Mouse (Mus musculus): ENCODE data around the gene Polr2l. TPM values are rescaled to one million over a fixed set of nuclear protein-coding genes. Genes with fewer than 3 reads are reported as not detected.

Polr2l gene
- polyA plus RNA-seq, 1 experiment, result 28.8 TPM

- H3K27ac ChIP-seq (replicated peaks; ENCODE audit: low read depth, low read length), result peak overlapping the region; percentile 63
- peaks cover 7% of the 10 kb centered on the region; the same call in 1 of the 2 replicates for H3K4me1 ChIP-seq (ENCODE audit: control insufficient read depth, insufficient read depth, insufficient read length, low read length)
- H3K4me3 ChIP-seq (ENCODE audit: insufficient read depth, low read depth, low read length), result peak overlapping the region; percentile 99
These were observed 8.3 kb downstream of the Polr2l start for GRCm38 (mm10) chr7:141466607-141467148.

DNA sequence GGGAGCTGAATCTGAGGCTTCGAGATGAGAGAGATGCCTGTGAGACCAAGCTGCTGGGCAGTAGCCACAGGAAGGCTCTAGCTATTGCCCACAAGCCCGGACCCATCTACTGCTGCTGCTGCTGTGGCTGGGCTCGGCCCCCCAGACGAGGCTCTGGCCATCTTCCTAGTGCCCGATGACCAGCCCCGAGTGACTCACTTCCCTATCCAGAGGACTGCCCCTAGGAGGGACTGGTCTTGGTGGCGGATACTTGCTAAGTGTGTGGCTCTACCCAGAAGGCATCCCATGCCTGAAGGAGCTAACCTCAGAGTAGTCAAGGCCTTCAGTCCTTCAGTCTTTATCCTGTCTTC lies 8.9 kb downstream of the Polr2l start:
- Histone ChIP-seq H3K4me1 (ENCODE audit: control insufficient read depth, insufficient read depth, insufficient read length, low read length) (peaks cover 7% of the 10 kb centered on the region; the same call in 1 of the 2 replicates), H3K27ac (replicated peaks; ENCODE audit: low read depth, low read length) (no peak overlapping the region; the same call in 1 of the 2 replicates), H3K4me3 (ENCODE audit: insufficient read depth, low read depth, low read length) (peak overlapping the region; percentile 27; the same call in 1 of the 2 replicates)

GRCm38 (mm10) chr7:141465388-141466044 lies 9.4 kb downstream of the Polr2l start:
- Histone ChIP-seq H3K4me3 (ENCODE audit: insufficient read depth, low read depth, low read length) (peak overlapping the region; percentile 27), H3K4me1 (ENCODE audit: control insufficient read depth, insufficient read depth, insufficient read length, low read length) (peaks cover 10% of the 10 kb centered on the region; the same call in 1 of the 2 replicates), H3K27ac (replicated peaks; ENCODE audit: low read depth, low read length) (no peak overlapping the region; the same call in 1 of the 2 replicates)

DNA sequence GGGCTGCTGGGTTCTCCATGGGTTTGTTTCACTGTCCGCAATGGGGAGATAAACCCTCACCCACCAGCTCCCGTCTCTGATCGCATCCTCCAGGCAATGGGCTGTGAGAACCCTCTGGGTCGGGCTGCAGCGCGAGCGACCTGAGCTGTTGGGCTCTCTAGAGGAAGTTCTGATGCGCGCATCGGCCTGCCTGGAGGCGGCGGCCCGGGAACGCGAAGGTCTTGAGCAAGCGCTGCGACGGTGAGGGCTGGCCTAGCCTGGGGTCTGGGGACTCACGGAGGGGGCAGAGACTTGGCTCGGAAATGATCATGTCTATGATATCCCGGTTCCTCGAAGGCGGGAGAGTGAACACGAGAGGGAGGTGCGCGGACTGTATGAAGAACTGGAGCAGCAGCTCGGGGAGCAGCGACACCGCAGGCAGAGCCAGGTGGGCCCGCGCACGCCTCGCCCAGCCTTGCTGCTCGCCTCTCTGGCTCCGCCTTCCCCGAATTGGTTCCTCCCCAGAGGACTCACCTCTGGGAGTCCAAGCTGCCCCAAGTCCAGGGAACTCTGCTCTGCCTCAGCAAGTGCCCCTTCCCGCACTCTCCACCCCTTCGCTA lies 10.2 kb downstream of the Polr2l start:
- peak overlapping the region; percentile 76 for H3K27ac ChIP-seq (replicated peaks; ENCODE audit: low read depth, low read length)
- H3K4me1 ChIP-seq (ENCODE audit: control insufficient read depth, insufficient read depth, insufficient read length, low read length), result peaks cover 10% of the 10 kb centered on the region; the same call in 1 of the 2 replicates
- peak overlapping the region; percentile 66 for H3K4me3 ChIP-seq (ENCODE audit: insufficient read depth, low read depth, low read length)

- peak overlapping the region; percentile 76 for H3K27ac ChIP-seq (replicated peaks; ENCODE audit: low read depth, low read length)
- peak overlapping the region; percentile 66 for H3K4me3 ChIP-seq (ENCODE audit: insufficient read depth, low read depth, low read length)
- H3K4me1 ChIP-seq (ENCODE audit: control insufficient read depth, insufficient read depth, insufficient read length, low read length), result peaks cover 12% of the 10 kb centered on the region; the same call in 1 of the 2 replicates
These were observed 10.9 kb downstream of the Polr2l start for GRCm38 (mm10) chr7:141463824-141464602.

DNA sequence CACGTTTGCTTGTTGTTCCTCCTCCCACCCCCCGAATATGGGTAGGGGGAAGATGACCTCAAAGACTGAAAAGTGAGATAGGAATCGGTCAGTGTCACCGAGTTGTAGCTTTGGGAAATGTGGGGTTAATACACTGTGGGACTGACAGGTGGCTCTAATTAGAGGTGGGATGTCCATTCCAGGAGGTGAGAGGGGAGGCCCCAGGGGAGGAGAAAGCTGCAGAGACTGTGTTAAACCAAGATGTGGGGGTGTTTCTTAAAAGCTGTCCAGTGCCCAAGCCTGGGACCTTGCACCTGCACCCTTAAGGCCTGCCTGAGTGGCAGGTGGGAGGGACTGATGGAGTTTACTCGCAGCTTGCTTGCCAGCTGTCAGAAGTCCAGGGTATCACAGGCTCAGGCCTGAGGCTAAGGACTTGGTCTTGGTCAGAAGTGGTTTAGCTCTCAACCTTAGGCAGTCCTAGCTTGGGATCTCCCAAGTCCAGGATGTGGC lies 12.6 kb downstream of the Polr2l start:
- peak overlapping the region; percentile 66 for H3K4me3 ChIP-seq (ENCODE audit: insufficient read depth, low read depth, low read length)
- H3K4me1 ChIP-seq (ENCODE audit: control insufficient read depth, insufficient read depth, insufficient read length, low read length), result peaks cover 25% of the 10 kb centered on the region
- peak overlapping the region; percentile 90 for H3K27ac ChIP-seq (replicated peaks; ENCODE audit: low read depth, low read length)

- Histone ChIP-seq H3K27ac (replicated peaks; ENCODE audit: low read depth, low read length) (peak overlapping the region; percentile 90), H3K4me3 (ENCODE audit: insufficient read depth, low read depth, low read length) (peak overlapping the region; percentile 66), H3K4me1 (ENCODE audit: control insufficient read depth, insufficient read depth, insufficient read length, low read length) (peaks cover 26% of the 10 kb centered on the region)
These were observed 13.2 kb downstream of the Polr2l start for GRCm38 (mm10) chr7:141461521-141462332.

DNA sequence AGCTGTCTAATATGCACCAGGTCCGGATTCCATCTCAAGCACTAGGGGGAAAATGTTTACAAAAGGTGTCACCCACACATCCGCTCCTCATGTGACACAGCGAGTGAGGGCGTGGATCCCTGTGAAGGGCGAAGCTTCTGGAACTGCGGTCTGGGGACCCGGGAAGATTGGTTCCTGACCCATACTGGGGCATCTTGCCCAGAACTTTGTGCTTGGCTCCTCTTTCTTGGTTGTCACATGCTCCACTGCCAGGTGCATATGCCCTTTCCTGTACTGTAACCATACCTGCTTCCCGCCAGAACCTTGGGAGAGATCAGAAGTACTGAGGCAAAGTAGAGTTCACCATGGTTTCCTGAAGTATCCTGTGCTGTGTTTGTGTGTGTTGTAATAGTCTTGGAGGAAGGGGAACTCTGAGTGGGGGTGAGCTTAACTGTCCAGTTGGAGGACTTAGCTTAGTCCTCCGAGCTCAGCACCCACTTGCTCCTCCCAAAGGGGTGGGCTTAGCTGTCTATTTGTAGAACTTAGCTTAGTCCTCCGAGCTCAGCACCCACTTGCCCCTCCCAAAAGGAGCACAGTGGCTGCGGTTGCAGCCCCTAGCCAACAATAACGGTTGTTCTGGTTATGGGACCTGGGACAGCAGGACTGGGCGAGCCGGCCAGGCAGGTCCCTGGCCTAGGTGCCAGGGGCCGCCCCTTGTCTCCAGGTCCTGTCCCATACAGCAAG lies 14.4 kb downstream of the Polr2l start, which contains the start of gene Cracr2b:
Gene Cracr2b (plus strand): TSS at position 704 of the 723 bp plus-strand sequence.
- H3K27ac ChIP-seq (replicated peaks; ENCODE audit: low read depth, low read length), result peak within 1 kb of the TSS; percentile 90
- peak within 1 kb of the TSS; percentile 66 for H3K4me3 ChIP-seq (ENCODE audit: insufficient read depth, low read depth, low read length)
- peaks cover 25% of the 10 kb centered on the region for H3K4me1 ChIP-seq (ENCODE audit: control insufficient read depth, insufficient read depth, insufficient read length, low read length)

- Histone ChIP-seq H3K4me3 (ENCODE audit: insufficient read depth, low read depth, low read length) (no peak overlapping the region), H3K27ac (replicated peaks; ENCODE audit: low read depth, low read length) (peak overlapping the region; percentile 90), H3K4me1 (ENCODE audit: control insufficient read depth, insufficient read depth, insufficient read length, low read length) (peaks cover 25% of the 10 kb centered on the region)
These were observed 14.9 kb downstream of the Polr2l start for GRCm38 (mm10) chr7:141460001-141460390.

GRCm38 (mm10) chr7:141459301-141459711 lies 15.6 kb downstream of the Polr2l start:
- H3K27ac ChIP-seq (replicated peaks; ENCODE audit: low read depth, low read length), result peak overlapping the region; percentile 9
- H3K4me1 ChIP-seq (ENCODE audit: control insufficient read depth, insufficient read depth, insufficient read length, low read length), result peaks cover 25% of the 10 kb centered on the region
- no peak overlapping the region for H3K4me3 ChIP-seq (ENCODE audit: insufficient read depth, low read depth, low read length)

DNA sequence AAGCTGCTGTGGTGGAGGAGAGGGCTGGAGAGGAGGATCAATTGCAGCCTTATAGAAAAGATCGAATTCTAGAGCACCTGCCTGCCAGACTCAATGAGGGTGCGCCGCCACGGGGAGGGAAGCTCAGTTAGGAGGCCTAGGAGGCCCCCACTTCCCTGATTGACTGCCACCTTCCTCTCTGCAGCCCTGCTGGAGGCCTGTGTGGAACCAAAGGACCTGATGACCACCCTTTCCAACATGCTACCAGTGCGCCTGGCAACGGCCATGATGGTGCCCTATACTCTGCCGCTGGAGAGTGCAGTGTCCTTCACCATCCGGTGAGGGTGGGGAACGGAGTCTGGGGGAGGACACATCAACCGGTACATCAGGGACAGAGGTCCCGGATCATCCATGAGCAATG lies 16.3 kb downstream of the Polr2l start:
- Histone ChIP-seq H3K4me1 (ENCODE audit: control insufficient read depth, insufficient read depth, insufficient read length, low read length) (peaks cover 25% of the 10 kb centered on the region), H3K27ac (replicated peaks; ENCODE audit: low read depth, low read length) (peak overlapping the region; percentile 9; the same call in 1 of the 2 replicates), H3K4me3 (ENCODE audit: insufficient read depth, low read depth, low read length) (no peak overlapping the region; the same call in 1 of the 2 replicates)

- peak overlapping the region; percentile 97 for H3K27ac ChIP-seq (replicated peaks; ENCODE audit: low read depth, low read length)
- H3K4me1 ChIP-seq (ENCODE audit: control insufficient read depth, insufficient read depth, insufficient read length, low read length), result peaks cover 27% of the 10 kb centered on the region
- H3K4me3 ChIP-seq (ENCODE audit: insufficient read depth, low read depth, low read length), result peak overlapping the region; percentile 4
These were observed 16.8 kb downstream of the Polr2l start for GRCm38 (mm10) chr7:141457986-141458660.

- H3K4me3 ChIP-seq (ENCODE audit: insufficient read depth, low read depth, low read length), result peak overlapping the region; percentile 91
- peaks cover 26% of the 10 kb centered on the region for H3K4me1 ChIP-seq (ENCODE audit: control insufficient read depth, insufficient read depth, insufficient read length, low read length)
- peak overlapping the region; percentile 97 for H3K27ac ChIP-seq (replicated peaks; ENCODE audit: low read depth, low read length)
These were observed 17.7 kb downstream of the Polr2l start for GRCm38 (mm10) chr7:141457236-141457635.

Data from brown adipose tissue, adult 24 weeks (tissue).